Mouse (Mus musculus) B cell, adult 2 months (primary cell): ENCODE data around the gene Podn.

Source experiments
- DNase-seq, 2 experiments: peaks; one replicate each; pipeline ENCODE4 v3.0.0; 2022

The Podn gene

GRCm38 (mm10) chr4:107998641-107999332 is 97.5 kb downstream of the Podn start:
- DNase-seq = no peak

- DNase-seq = no peak
Measured at GRCm38 (mm10) chr4:107996418-107996986, 99.7 kb downstream of the Podn start.

- DNase-seq = no peak
Measured at GRCm38 (mm10) chr4:107995727-107996126, 100.5 kb downstream of the Podn start.

GRCm38 (mm10) chr4:107995011-107995410 is 101.2 kb downstream of the Podn start:
- DNase-seq = no peak

- DNase-seq = no peak
Measured at GRCm38 (mm10) chr4:107991879-107992278, 104.4 kb downstream of the Podn start.

GRCm38 (mm10) chr4:107990818-107991217 is 105.4 kb downstream of the Podn start:
- no peak for DNase-seq

GRCm38 (mm10) chr4:107988931-107989330 is 107.3 kb downstream of the Podn start:
- DNase-seq = peak; percentile 65 to 72

- DNase-seq = no peak
Measured at GRCm38 (mm10) chr4:107986386-107987168, 109.7 kb downstream of the Podn start.

GRCm38 (mm10) chr4:107985812-107986211 is 110.4 kb downstream of the Podn start:
- no peak for DNase-seq

GRCm38 (mm10) chr4:107984282-107984981 is 111.8 kb downstream of the Podn start:
- no peak for DNase-seq

GRCm38 (mm10) chr4:107983717-107984116 is 112.5 kb downstream of the Podn start:
- DNase-seq = no peak

GRCm38 (mm10) chr4:107980002-107980600 is 116.1 kb downstream of the Podn start:
- no peak for DNase-seq

GRCm38 (mm10) chr4:107979530-107979929 is 116.7 kb downstream of the Podn start:
- DNase-seq = no peak

GRCm38 (mm10) chr4:107977593-107977992 is 118.7 kb downstream of the Podn start:
- no peak for DNase-seq

- DNase-seq = no peak
Measured at GRCm38 (mm10) chr4:107975004-107975403, 121.2 kb downstream of the Podn start.

- no peak for DNase-seq
Measured at GRCm38 (mm10) chr4:107974527-107974926, 121.7 kb downstream of the Podn start.

GRCm38 (mm10) chr4:107971162-107971561 is 125.1 kb downstream of the Podn start:
- no peak for DNase-seq

- DNase-seq = no peak
Measured at GRCm38 (mm10) chr4:107969781-107970180, 126.5 kb downstream of the Podn start.

- DNase-seq = no peak
Measured at GRCm38 (mm10) chr4:107967966-107968682, 128.1 kb downstream of the Podn start, which contains the start of gene Slc1a7. TSS of gene Slc1a7 (plus strand) at chr4:107968332.

- DNase-seq = no peak
Measured at GRCm38 (mm10) chr4:107966416-107967109, 129.7 kb downstream of the Podn start.
